Mouse (Mus musculus): ENCODE results near the gene Rabep1. TPM values are rescaled to one million over a fixed set of nuclear protein-coding genes. Genes with fewer than 3 reads are reported as not detected.

The Rabep1 gene
- polyA plus RNA-seq, 1 experiment from 2014 or later = 77.0 TPM

DNA sequence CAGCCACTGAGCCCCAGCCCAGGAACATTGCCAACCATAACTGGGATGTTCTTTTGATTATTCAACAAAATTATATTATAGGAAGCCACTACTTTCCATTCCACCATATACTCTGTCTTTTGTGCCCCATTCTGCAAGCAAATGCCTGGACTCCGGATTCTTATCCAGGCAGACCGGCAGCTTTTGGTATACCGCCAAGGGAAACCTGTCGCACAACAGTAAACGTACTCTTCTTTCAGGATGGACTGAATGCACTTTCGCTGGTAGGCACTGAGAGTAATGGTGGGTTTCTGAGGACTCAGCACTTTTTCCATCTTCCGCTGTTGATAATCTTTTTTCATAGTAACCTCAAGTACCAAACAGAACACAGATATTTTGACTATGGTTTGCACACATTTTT lies 99.1 kb downstream of the Rabep1 start:
- 91% methylated on average over 7 of the region's 7 CpGs for WGBS

DNA sequence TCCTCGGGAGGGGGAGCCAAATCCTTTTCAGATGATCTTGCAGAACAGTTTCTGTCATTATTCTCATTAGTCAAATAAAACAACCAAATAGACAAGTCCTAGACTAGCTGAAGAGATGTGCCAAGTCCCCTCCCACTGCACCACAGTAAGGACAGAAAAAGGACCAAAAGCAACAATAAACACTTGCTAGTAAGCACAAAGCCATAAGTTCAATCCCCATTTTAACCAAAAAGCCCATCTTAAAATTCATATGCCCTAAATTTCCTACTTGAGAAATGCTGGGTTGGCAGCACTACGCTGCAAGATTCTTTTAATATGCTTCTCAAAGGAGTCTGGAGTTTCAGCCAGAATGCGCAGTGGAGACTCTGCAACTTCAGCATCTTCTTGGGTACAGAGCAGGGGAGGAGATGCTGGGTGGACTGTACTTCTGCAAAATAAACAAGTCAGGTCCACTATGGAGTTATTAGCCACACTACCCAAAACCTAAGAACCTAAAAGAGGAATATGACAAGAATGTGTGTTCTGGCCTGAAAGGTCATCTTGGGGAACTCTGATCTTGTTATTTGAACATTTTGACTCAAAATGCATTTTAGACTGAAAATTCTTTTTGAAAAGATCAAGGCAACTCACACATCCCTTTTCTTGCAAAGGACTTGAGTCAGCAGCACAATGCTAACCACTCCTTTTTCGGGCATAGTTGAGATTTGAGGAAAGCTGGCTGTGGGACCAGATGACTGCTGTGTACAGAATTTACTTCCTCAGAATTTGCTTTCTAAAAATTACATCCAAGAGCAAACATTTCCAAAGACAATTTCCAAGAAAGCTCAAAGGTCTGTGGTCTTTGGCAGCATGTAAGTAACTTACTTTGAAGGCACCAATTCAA lies 100.6 kb downstream of the Rabep1 start:
- H3K9ac ChIP-seq (replicated peaks; ENCODE audit: low read length) = no peak overlapping the region
- WGBS = 93% methylated on average over 4 of the region's 4 CpGs
- ATAC-seq (ENCODE audit: low FRiP score, low TSS enrichment) (no peak), DNase-seq (no peak)
- H3K27me3 ChIP-seq (ENCODE audit: control insufficient read depth, insufficient read depth, low read length) = no peaks in the 10 kb centered on the region
- no peak overlapping the region for H3K27ac ChIP-seq (replicated peaks; ENCODE audit: low read depth, low read length)
- H3K4me1 ChIP-seq (ENCODE audit: control insufficient read depth, insufficient read depth, low read length) = no peaks in the 10 kb centered on the region
- peaks cover 93% of the 10 kb centered on the region for H3K36me3 ChIP-seq (ENCODE audit: control insufficient read depth, insufficient read depth, low read length)
- no peaks in the 10 kb centered on the region for H3K9me3 ChIP-seq (ENCODE audit: control insufficient read depth, low read length)
- H3K4me3 ChIP-seq (replicated peaks; ENCODE audit: low read depth, low read length) = no peak overlapping the region
- no peak overlapping the region for H3K4me2 ChIP-seq (ENCODE audit: low read length)

More for the DNA sequence above, 99.1 kb downstream of the Rabep1 start:
- no peak overlapping the region for H3K9ac ChIP-seq (replicated peaks; ENCODE audit: low read length)
- H3K4me3 ChIP-seq (replicated peaks; ENCODE audit: low read depth, low read length) = no peak overlapping the region
- no peaks in the 10 kb centered on the region for H3K27me3 ChIP-seq (ENCODE audit: control insufficient read depth, insufficient read depth, low read length)
- H3K27ac ChIP-seq (replicated peaks; ENCODE audit: low read depth, low read length) = no peak overlapping the region
- no peak overlapping the region for H3K4me2 ChIP-seq (ENCODE audit: low read length)
- H3K4me1 ChIP-seq (ENCODE audit: control insufficient read depth, insufficient read depth, low read length) = no peaks in the 10 kb centered on the region
- DNase-seq (no peak), ATAC-seq (ENCODE audit: low FRiP score, low TSS enrichment) (no peak)
- peaks cover 91% of the 10 kb centered on the region for H3K36me3 ChIP-seq (ENCODE audit: control insufficient read depth, insufficient read depth, low read length)
- no peaks in the 10 kb centered on the region for H3K9me3 ChIP-seq (ENCODE audit: control insufficient read depth, low read length)

DNA sequence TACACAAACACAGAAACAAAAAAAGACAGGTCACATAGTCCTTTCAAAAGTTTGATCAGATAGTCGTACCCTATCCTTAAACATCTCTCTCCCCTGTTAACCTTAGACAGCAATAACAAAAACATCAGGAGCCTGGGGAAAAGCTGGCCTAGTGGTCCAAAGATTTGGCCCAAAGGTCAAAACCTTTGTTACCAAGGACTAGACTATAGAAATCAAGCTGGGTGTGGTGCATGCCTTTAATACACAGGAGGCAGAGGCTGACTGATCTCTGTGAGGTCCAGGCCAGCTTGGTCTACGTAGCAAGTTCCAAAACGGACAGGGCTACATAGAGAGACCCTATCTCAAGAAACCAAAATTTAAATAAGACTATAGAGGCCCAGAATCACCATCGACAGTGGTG lies 110.1 kb downstream of the Rabep1 start:
- Histone ChIP-seq H3K27me3 (ENCODE audit: control insufficient read depth, insufficient read depth, low read length) (no peaks in the 10 kb centered on the region), H3K4me1 (ENCODE audit: control insufficient read depth, insufficient read depth, low read length) (no peaks in the 10 kb centered on the region), H3K9me3 (ENCODE audit: control insufficient read depth, low read length) (no peaks in the 10 kb centered on the region), H3K4me3 (replicated peaks; ENCODE audit: low read depth, low read length) (no peak overlapping the region), H3K9ac (replicated peaks; ENCODE audit: low read length) (no peak overlapping the region), H3K4me2 (ENCODE audit: low read length) (no peak overlapping the region), H3K36me3 (ENCODE audit: control insufficient read depth, insufficient read depth, low read length) (peaks cover 93% of the 10 kb centered on the region), H3K27ac (replicated peaks; ENCODE audit: low read depth, low read length) (no peak overlapping the region)
- no peak for DNase-seq
- ATAC-seq (ENCODE audit: low FRiP score, low TSS enrichment) = no peak
- WGBS = 91% methylated on average over 4 of the region's 4 CpGs

DNA sequence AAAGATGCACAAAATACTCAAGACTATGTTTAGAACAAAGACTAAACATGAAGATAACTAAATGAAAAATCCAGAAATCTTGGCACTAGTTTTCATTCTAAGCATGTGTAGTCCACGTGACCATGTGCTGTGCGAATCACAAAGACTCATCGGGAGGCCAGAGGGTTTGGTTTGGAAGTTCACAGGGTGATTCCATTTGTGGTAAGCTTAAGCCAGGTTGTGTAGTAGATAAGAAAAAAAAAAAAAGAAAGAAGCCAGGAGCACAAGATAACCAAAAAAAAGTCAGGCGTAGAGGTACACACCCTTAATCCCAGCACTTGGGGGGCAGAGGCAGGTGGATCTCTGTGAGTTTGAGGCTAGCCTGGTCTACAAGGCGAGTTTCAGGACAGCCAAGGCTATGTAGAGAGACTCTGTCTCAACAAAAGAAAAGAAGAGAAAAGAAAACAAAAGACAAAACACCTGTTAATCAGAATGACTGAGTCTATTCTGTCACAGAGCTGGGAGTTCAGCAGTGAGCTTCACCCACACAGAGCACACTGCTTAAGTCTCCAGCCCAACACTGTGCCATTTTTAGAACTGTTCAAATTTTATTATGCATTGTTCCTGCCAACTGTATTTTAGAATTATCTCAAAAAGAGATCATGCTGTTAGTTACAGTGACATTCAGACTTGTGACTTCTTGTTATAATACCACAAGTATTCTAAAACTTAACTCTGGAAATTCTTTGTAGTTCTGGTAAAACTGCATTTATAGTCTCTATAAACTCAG lies 116.4 kb downstream of the Rabep1 start:
- Histone ChIP-seq H3K27ac (replicated peaks; ENCODE audit: low read depth, low read length) (no peak overlapping the region), H3K9me3 (ENCODE audit: control insufficient read depth, low read length) (no peaks in the 10 kb centered on the region), H3K4me1 (ENCODE audit: control insufficient read depth, insufficient read depth, low read length) (no peaks in the 10 kb centered on the region), H3K9ac (replicated peaks; ENCODE audit: low read length) (no peak overlapping the region), H3K27me3 (ENCODE audit: control insufficient read depth, insufficient read depth, low read length) (no peaks in the 10 kb centered on the region), H3K36me3 (ENCODE audit: control insufficient read depth, insufficient read depth, low read length) (peaks cover 92% of the 10 kb centered on the region), H3K4me2 (ENCODE audit: low read length) (no peak overlapping the region), H3K4me3 (replicated peaks; ENCODE audit: low read depth, low read length) (no peak overlapping the region)
- 92% methylated on average over 5 of the region's 5 CpGs for WGBS
- DNase-seq (no peak), ATAC-seq (ENCODE audit: low FRiP score, low TSS enrichment) (no peak)

DNA sequence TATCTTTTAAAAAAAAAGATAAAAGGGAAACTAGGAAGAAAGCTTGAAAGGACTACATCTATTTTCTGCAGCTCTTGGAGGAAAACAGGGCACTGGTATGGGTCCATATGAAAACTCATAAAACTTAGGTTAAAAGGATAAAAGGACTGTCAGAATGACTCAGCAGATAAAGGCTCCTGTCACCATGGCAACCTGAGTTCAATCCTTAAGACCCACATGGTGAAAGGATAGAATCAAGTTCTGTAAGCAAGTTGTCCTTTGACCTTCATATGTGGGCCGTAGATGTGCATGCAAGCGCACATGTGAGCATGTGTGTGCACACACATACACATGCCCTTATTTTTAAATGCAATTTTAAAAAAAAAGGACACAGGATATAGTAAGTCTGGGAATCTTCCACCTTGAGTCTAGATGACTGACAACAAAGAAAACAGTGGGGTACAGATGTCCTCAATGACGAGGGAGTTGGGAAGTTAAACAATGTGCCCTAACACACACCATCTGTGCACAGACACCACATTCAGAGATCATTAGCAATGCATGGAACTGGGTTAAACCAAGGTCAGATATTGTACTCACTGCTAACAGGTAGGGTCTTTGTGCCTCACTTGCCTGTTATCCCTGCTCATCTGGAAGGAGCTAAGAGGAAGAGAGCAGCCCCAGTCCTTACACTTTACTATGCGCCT lies 119.8 kb downstream of the Rabep1 start:
- peaks cover 12% of the 10 kb centered on the region for H3K4me1 ChIP-seq (ENCODE audit: control insufficient read depth, insufficient read depth, low read length)
- peaks cover 68% of the 10 kb centered on the region for H3K36me3 ChIP-seq (ENCODE audit: control insufficient read depth, insufficient read depth, low read length)
- ATAC-seq (ENCODE audit: low FRiP score, low TSS enrichment) = no peak
- H3K9ac ChIP-seq (replicated peaks; ENCODE audit: low read length) = no peak overlapping the region
- WGBS = 76% methylated on average over 4 of the region's 4 CpGs
- H3K4me2 ChIP-seq (ENCODE audit: low read length) = no peak overlapping the region
- H3K9me3 ChIP-seq (ENCODE audit: control insufficient read depth, low read length) = no peaks in the 10 kb centered on the region
- no peak overlapping the region for H3K4me3 ChIP-seq (replicated peaks; ENCODE audit: low read depth, low read length)
- no peak overlapping the region for H3K27ac ChIP-seq (replicated peaks; ENCODE audit: low read depth, low read length)
- DNase-seq = no peak
- no peaks in the 10 kb centered on the region for H3K27me3 ChIP-seq (ENCODE audit: control insufficient read depth, insufficient read depth, low read length)

DNA sequence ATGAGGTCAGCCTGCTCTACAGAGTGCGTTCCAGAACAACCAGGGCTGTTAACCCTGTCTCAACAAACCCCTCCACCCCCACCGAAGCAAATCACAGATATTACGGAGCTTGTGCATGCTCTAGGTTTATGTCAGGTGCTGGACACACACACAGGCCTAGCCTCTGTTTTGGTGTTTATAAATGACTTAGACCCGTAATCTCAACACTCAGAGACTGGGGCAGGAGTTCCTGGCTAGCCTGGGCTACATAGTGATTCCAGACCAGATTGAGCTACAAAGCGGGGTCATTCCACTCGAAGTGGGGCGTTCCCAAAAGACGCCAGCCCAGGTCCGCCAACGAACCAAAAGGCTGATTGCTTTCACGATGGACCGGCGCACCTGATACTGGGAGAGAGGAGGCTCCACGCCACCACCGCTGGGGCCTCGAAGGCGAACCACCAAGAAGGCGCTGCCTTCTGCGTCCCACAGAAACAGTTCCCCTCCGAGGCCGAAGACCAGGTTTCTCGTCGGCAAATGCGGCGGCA lies 124.8 kb downstream of the Rabep1 start:
- Histone ChIP-seq H3K4me2 (ENCODE audit: low read length) (peak overlapping the region; percentile 85), H3K4me1 (ENCODE audit: control insufficient read depth, insufficient read depth, low read length) (peaks cover 15% of the 10 kb centered on the region), H3K27ac (replicated peaks; ENCODE audit: low read depth, low read length) (peak overlapping the region; percentile 91), H3K4me3 (replicated peaks; ENCODE audit: low read depth, low read length) (peak overlapping the region; percentile 74), H3K27me3 (ENCODE audit: control insufficient read depth, insufficient read depth, low read length) (no peaks in the 10 kb centered on the region), H3K36me3 (ENCODE audit: control insufficient read depth, insufficient read depth, low read length) (peaks cover 32% of the 10 kb centered on the region), H3K9ac (replicated peaks; ENCODE audit: low read length) (peak overlapping the region; percentile 79), H3K9me3 (ENCODE audit: control insufficient read depth, low read length) (no peaks in the 10 kb centered on the region)
- ATAC-seq (ENCODE audit: low FRiP score, low TSS enrichment) = no peak
- WGBS = under 1% methylated on average over 25 of the region's 25 CpGs
- DNase-seq = no peak

DNA sequence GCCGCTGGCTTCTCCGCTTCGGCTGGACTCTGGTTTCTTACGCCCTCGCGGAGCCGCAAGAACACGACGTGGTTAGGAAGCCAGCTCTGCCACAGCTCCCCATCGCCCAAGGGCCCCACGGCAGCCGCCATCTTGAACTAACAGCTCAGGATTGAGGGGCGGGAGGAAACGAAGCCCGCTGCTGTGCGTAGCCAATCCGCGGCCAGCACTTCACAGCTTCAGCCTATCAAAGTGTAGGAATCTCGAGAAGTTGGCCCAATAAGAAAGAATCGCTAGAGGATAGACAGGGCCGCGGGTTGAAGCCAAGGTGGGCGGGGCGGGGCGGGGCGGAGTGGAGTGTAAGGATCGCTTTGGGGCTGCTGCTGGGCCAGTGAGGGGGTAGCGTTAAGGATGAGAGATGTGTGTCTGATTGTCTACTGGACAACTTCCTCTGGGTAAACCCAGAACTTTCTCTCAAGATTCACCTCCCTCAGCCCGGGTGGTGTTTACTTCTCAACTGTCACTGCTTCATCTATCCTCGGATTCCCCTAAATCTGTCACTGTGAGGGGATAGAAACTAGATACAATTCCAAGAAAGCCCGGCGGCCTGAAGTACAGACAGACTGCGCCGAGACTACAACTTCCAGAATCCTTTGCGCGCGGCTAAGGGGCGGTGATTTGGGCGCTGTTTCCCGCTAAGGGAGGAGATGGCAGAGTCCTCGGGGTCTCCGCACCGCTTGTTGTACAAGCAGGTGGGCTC lies 125.4 kb downstream of the Rabep1 start, which contains the start of the genes Nup88 and Rpain:
Gene Nup88 (minus strand): TSS at position 153 of the 739 bp plus-strand sequence.
Gene Rpain (plus strand): TSS at position 393 of the 739 bp plus-strand sequence.
- no peaks in the 10 kb centered on the region for H3K9me3 ChIP-seq (ENCODE audit: control insufficient read depth, low read length)
- peaks cover 31% of the 10 kb centered on the region for H3K36me3 ChIP-seq (ENCODE audit: control insufficient read depth, insufficient read depth, low read length)
- peak within 1 kb of the TSS; percentile 85 for H3K4me2 ChIP-seq (ENCODE audit: low read length)
- peak within 1 kb of the TSS; percentile 74 for H3K4me3 ChIP-seq (replicated peaks; ENCODE audit: low read depth, low read length)
- peak; percentile 98 for ATAC-seq (ENCODE audit: low FRiP score, low TSS enrichment)
- WGBS = under 1% methylated on average over 43 of the region's 43 CpGs
- peak within 1 kb of the TSS; percentile 79 for H3K9ac ChIP-seq (replicated peaks; ENCODE audit: low read length)
- peaks cover 15% of the 10 kb centered on the region for H3K4me1 ChIP-seq (ENCODE audit: control insufficient read depth, insufficient read depth, low read length)
- DNase-seq = peak; percentile 97
- peak within 1 kb of the TSS; percentile 91 for H3K27ac ChIP-seq (replicated peaks; ENCODE audit: low read depth, low read length)
- H3K27me3 ChIP-seq (ENCODE audit: control insufficient read depth, insufficient read depth, low read length) = no peaks in the 10 kb centered on the region
